Mouse (Mus musculus): ENCODE results near the gene Mcm10. TPM values are rescaled to one million over a fixed set of nuclear protein-coding genes. Genes with fewer than 3 reads are reported as not detected.

Mcm10 gene
- 1 to 10 TPM; 3.4 to 3.7 TPM for total RNA-seq (2021)
- long read RNA-seq, experiment 1: 0 reads
- long read RNA-seq, experiment 2, partial matches to known transcripts: 1 of 3 reads
- long read RNA-seq, experiment 2, other reads (novel, unspliced or antisense): 1 of 3 reads

DNA sequence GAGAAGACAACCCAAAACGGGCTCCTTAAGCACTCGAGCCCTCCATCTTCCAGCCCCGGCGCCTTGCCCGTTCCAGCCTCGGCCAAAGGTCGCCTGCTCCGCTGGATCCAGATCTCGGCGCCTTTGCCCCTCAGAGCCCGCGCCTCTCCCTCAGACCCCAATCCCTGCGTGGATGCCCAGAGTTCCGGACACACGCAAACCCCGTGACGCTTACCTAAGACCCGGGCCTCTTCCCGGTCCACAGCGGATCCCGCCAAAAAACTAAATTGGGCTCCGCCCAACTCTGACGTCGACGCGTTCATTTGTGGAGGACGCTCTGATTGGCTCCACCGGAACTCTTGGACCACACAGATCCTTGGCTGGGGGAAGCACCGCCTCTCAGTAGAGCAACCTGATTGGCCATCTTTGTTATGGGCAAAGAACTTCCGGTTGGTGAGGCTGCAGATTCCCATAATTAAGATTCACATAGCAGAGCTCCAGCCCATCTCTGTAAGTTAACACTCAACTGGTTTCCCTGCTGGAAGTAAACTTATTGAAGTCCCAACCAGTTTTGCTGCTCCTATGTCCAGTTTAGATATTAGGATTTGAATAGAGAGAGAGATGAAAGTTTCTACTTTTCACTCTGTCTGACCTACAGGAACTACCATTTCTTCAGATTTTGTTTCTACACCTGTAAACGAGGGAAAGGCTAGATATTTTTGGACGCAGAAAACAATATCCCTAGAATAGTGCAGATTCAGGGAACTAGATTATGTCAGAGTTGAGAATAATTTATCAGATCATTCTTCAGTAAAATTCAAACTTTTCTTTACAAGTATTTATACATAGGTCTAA, at the start of gene Mcm10:
Gene Mcm10 (minus strand): TSS at position 301 of the 834 bp plus-strand sequence.
- peak; percentile 88 to 89 for DNase-seq (ENCODE audit: low spot score in 2 of 2)

DNA sequence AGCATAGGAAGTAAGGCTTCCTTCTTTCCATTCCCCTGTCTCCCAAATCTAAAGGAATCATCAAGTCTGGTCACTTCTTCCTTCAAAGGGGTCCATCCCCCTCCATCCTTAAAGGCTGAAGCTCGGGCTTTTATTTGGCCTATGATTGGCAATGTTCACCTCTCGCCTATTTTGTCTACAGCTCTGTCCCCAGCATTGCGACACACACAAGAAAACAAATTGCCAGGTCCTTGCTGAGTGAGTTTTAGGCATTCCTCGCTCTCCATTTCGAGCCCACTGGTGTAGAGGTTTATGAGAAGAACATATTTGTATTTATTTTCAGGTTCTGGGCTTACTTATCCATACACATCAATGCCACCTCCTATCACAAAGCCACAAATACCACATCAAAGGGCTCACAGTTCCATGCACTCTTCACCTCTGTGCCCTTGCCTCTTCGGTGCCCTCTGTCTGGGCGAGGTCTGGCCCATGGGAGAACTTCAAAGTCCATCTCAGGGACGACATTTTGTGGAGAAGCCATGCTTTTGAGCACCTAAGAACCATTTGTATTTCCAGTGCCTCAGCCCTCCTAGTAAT, 48.6 kb upstream of the Mcm10 start:
- DNase-seq (ENCODE audit: low spot score in 2 of 2): no peak

DNA sequence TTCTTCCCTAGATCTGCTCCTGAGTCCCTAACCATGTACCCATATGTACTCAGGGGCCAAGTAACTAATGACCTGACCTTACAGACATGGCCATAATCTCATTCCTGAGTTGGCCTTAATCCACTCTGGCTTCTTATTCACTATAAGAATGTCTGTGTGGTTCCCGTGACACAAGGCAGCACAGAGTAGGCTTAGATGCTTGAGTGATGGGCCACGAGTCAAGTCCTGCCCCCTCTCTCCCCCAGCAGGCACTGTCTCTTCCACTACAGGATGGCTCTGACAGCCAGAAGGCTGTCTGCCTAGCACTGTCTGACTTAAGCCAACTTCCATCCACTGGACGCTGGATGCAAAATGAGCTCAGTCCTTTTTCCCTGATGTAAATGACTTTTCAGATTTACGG, 47.4 kb upstream of the Mcm10 start:
- DNase-seq (ENCODE audit: low spot score in 2 of 2): no peak

DNA sequence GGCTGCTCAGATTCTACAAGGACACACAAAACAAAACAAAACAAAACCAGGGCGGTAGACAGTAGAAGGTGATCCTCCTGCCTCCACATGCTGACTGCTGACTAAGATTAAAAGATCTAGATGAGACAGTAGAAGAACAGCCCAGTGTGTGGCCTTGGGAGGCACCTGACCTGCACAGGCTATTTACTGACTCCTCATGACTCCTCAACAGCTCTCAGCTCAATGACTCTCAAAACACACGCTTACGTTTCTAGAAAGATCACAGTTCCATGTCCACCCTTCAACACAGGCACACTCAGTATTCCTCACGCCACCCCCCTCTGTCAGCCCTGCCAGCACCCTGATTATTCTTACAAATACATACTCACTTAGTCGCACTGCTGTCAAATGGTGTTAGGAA, 45.8 kb upstream of the Mcm10 start:
- DNase-seq (ENCODE audit: low spot score in 2 of 2): no peak

- DNase-seq (ENCODE audit: low spot score in 2 of 2): no peak
These were observed 38.0 kb upstream of the Mcm10 start for GRCm38 (mm10) chr2:5050562-5050961.

GRCm38 (mm10) chr2:5047016-5047415, 34.4 kb upstream of the Mcm10 start:
- DNase-seq (ENCODE audit: low spot score in 2 of 2): no peak

DNA sequence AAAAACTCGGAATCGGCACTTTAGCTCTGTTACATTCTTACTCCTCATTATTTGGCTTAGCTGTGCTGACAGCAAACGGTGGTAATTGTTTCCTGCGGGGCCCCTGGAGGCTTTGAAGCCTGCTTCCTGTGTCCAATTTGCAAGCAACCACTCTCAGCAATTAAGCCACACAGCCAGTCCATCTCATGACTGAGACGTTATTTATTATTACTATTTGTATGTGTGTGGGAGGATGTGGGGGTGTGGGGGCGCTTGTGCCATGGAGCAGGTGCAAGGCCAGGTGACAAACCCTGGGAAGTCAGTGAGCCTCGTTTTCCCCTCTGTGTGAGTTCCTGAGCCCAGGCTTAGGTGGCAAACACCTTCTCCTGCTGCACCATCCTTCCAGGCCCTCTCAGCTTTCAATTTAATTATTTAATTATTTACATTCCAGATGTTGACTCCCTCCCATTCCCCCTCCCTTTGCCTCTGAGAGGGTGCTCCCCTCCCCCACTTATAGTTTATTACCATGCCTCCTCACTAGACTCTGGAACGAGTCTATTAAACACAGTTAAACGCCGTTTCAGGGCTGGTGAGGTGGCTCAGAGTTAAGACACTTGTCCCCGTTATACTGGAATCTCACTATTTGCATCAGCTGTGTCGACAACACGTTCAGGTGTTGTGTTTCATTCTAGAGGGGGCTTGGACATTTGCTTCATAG, 32.8 kb upstream of the Mcm10 start:
- DNase-seq (ENCODE audit: low spot score in 2 of 2): no peak

DNA sequence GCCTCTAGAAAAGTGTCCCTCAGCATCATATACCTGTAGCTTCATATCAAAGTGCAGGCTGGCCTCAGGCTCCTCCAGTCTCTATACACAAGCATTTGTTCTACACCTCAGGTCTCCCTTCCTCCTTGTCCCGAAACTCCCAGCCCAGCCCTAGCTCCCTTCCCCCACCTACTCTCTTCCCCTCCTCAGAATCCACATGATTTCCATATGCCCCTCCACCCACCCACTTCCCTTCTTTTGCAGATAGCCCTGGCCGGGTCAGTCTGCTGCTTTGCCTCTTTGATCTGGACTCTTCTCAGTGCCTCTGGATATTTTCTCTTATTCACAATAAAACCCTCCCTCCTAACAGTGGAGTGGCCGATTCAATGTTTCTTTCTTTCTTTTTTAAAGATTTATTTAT, 31.7 kb upstream of the Mcm10 start:
- DNase-seq (ENCODE audit: low spot score in 2 of 2): no peak

DNA sequence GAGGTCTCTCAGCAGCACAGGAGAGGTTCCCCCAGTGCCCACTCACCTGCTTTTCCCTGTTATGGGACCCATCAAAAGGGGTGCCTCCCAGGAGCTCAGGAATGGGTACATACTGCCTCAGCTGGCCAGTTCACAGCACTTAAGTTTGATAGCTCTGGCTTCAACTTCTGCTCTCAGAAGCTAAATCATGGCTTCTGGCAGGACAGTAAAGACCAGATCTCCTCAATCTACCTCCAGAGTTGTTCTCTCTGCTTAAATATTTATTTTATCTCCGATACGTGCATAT, 30.8 kb upstream of the Mcm10 start:
- DNase-seq (ENCODE audit: low spot score in 2 of 2): no peak

DNA sequence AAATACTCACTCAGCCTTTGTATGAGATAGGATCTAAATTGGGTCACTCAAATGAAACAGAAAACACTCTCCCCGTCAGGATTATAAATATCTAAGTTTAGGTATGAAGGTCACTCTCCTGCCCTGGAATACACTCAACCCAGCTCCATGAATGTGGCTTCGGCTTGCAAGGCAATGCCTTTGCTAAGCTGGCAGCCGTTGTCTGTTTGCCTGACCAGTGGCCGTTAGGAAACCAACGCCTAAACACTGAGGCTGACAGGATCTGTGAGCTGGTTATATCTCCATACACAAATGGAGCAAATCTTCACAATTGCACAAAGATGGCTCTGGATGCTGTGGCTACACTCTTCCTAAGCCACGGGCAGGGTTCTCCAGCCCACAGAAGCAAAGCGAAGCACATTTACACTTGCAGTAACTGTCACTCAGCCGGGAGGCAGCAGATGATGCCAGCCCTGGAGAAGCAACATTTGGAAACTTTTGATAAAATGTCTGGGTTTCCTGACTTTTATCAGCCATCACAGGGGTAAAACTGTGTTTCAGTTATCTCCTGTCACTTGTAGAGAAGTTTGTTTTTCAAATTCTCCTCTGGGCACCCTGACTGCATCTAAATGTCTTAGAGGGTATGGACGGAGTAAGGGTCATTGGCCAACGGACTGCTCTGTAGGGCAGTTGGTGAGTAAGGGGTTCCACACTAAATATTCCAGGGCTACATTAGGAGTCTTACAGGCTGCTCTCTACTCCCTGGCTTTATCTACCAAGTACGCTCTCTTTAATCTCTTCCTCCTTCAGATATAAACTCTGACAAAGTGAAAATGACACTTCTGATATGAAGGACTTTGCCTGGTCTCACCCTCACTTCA, 30.3 kb upstream of the Mcm10 start:
- DNase-seq (ENCODE audit: low spot score in 2 of 2): no peak

- DNase-seq (ENCODE audit: low spot score in 2 of 2): no peak
These were observed 29.3 kb upstream of the Mcm10 start for GRCm38 (mm10) chr2:5041854-5042253.

- DNase-seq (ENCODE audit: low spot score in 2 of 2): no peak
These were observed 27.9 kb upstream of the Mcm10 start for GRCm38 (mm10) chr2:5040281-5041161.

DNA sequence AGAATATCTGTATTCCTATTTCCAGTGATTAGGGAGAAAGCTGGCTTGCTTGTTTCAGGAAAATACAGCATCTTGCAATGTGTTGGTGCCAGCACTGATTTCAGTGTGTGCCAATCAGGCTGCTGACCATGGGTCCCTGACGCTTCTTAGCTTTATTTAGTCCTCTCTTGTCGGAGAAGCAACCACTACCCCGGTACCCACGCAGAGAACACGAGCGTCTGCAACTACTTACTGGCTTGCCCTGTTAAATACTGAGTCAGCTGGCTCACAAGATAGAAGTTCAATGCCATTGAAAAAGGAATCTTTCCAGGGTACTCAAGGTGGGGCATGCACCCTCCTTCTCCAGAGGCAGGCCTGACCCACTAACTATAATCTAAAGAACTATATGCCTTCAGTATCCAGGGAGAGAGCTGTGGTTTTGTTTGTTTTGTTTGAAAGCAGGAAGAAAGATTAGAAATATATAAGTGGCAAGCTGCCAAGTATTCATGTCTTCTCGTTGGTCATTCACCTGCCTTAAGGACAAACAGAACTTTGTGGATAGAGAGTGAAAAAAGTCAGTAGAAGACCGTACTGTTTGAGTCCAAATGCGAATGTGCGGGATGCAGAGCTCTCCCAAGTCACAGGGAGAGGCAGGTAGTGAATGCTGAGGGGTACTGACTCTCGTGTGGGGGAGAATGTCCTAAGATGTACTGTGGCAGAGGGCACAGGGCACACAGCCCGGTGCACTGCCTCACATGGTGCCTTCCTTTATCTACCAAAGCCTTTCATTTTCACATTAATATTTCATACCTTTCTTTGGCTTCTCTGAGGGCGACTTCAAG, 27.0 kb upstream of the Mcm10 start:
- DNase-seq (ENCODE audit: low spot score in 2 of 2): no peak

DNA sequence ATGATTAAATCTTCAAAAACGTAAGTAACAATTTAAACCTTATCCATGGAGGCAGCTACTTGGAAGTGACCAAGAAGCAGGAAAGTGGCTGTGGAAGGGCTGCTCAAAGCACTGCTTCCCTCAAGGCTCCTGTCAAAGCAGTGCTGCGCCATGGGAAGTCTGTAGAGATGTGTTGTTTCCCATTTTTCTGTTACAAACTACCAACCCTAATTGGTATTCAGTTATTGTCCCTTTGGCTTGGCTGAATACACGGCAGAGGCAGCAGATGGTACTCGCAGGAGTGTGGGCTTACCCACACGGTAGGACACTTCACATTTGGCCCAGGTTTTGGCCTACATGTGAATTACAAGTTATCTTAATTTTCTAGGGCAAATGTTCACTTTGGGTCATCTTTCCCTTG, 25.7 kb upstream of the Mcm10 start:
- no peak for DNase-seq (ENCODE audit: low spot score in 2 of 2)

GRCm38 (mm10) chr2:5037390-5037789, 24.8 kb upstream of the Mcm10 start:
- no peak for DNase-seq (ENCODE audit: low spot score in 2 of 2)

DNA sequence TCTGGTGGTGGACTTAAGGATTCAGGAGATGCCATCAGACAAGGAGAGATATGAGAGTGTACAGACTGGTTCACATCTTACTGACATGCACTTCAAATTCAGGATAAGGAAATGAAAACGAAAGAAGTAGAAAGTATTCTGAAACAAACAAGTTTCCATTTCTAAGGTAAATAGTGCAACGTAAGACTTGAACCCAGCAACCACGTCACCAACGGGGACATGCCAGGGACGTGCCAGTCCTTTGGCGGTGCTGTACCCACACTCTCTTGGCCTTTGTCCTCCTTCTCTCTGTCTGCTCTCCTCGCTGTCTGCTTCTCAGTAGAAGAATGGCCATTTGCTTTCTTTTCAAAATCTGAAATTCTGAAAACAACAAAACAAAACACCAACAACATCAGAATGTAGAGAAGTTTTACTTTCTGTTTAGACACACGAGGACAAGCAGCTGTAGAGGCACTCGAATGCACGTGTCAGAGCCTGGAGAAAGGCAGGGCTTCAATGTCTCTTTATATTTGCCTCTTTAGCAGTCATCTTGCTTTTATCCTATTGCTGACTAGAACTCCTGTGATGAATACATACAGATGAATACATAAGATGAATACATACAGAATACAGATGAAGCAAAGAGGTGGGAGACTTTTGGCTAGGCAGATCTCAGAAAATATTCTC, 24.0 kb upstream of the Mcm10 start:
- DNase-seq (ENCODE audit: low spot score in 2 of 2): no peak

- DNase-seq (ENCODE audit: low spot score in 2 of 2): no peak
These were observed 22.6 kb upstream of the Mcm10 start for GRCm38 (mm10) chr2:5035241-5035640.

DNA sequence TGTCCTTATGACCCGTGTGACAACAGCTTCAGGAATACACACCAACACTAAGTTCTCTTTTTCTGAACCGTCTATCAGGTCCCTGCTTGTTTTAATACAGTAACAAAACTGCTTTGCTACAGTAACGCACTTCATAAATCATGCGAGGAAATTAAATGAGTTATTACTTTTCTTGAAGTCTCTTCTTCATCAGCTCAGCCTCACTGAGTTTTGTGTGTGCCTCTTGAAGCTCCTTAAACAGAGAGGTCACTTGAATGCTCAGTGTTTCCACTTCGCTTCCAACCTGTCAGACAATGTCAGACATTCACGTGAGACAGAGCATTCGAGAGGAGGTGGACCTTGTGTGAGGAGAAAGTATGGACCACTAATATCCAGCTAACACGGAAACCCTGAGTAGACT, 22.2 kb upstream of the Mcm10 start:
- DNase-seq (ENCODE audit: low spot score in 2 of 2): no peak

Data from adrenal gland, adult 18-20 months (tissue).